Mouse (Mus musculus): Measurements from ENCODE around the gene Taco1.
"Not testable (repeated sequence)": the region's sequence is repeated elsewhere in the genome, so short reads cannot be mapped to it uniquely, and the experiment has no call there.

The Taco1 gene

DNA sequence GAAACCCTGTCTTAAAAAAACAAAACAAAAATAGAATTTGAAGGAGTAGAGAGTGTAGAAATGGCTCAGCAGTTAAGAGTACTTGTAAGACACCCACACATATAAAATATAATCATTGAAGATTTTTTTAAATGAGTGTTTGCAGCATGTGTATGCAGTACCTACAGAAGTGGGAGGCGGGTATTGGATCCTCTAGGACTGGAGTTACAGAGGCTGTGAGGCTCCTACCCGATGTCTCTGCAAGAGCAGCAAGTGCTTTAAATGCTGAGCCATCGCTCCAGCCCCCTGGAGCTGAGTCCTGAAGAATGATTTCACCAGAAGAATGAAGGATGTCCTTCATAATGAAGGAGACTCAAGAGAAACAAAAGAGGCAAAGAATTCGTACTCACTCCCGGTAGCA is 2.1 kb upstream of the Taco1 start:
- in situ Hi-C loops (cut with MboI, MseI) = no loop called here

DNA sequence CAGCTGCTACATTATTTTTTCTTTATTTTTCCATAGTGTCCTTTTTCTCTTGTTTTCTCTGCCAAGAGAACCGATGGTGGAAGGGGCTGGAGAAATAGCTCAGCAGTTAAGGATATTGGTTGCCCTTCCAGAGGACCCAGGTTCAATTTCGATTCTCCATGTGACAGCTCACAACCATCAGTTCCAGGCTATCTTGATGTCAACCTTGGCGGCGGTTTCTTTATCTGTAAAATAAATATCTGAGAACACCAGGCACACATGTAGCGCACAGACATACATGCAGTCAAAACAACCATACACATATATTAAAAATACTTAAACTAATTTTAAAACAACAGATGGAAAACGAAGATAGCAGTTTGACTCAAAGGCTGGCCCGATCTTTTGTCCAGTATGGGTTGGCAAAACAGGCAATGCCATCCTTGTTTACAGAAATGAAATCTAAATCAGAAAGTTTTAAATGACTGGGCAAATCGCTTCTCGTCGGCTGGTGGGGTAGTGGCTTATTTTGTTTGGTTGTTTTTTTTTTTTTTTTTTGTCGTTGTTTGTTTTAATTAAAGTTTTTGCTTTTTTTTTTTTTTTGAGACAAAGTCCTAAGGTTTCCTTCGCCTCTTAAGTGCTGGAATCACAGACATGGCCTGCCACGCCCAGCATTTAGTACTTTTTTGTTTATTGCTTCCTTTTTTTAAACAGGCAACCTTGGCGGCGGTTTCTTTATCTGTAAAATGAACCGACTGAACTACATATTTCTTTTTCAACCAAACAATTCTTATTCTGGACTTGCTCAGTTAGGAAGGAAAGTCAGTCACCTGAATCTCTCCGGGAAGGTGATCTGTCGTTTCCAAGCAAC is 563 bp upstream of the Taco1 start:
- in situ Hi-C loops (cut with MboI, MseI) = no loop called here

DNA sequence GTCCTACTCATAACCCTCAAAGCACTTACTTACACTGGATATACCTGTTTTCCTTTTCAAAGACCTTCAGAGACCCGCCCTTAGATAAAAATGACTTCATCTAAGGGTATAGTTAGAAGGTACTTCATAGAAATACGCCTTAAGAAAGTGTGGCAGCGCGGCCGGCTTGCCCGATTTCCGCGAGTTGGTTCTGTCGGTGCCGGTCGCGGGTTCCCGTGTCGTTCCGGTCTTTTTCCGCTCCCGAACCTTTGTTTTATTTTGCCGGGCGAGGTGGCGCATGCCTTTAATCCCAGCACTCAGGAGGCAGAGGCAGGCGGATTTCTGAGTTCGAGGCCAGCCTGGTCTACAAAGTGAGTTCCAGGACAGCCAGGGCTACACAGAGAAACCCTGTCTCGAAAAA is 755 bp downstream of the Taco1 start:
- in situ Hi-C loops (cut with MboI, MseI) = not testable (repeated sequence)

DNA sequence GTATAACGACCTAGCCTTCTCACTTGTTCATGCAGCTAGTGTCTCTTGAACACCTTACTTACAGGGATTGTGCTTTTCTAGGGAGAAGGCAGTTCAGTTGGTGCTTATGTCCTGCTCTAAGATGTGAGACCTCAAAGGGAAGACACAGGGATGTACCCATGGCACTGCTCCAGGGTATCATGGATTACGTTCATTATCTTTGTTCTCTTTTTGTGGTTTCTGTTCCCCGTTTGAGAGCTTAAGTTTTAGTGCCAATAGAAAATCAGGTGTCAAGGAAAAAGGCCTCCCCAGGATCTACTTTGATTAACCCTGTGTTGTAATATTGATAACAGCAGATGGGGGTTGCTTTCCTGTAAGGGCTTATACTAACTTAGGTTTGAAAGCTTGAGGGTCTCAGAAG is 7.9 kb downstream of the Taco1 start:
- in situ Hi-C loops (cut with MboI, MseI) = no loop called here

DNA sequence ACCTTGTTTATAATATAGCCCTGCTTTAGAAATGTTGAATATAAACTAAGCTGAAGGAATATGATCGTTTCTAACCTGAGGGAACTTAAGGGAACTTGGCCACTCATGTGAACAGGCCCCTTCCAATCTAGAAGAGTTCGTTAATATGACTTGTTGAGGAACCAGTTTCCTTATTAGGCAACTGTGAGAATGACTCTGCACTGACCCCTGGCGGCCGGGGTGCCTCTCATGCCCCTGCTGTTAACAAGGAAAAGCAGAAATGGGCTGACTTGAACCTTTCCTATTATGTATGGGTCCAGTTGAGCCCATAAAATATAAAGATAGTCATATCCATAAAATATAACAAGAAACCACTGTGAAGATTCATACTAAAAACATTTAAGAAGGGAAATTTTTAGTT is 10.5 kb downstream of the Taco1 start:
- in situ Hi-C loops (cut with MboI, MseI) = no loop called here

DNA sequence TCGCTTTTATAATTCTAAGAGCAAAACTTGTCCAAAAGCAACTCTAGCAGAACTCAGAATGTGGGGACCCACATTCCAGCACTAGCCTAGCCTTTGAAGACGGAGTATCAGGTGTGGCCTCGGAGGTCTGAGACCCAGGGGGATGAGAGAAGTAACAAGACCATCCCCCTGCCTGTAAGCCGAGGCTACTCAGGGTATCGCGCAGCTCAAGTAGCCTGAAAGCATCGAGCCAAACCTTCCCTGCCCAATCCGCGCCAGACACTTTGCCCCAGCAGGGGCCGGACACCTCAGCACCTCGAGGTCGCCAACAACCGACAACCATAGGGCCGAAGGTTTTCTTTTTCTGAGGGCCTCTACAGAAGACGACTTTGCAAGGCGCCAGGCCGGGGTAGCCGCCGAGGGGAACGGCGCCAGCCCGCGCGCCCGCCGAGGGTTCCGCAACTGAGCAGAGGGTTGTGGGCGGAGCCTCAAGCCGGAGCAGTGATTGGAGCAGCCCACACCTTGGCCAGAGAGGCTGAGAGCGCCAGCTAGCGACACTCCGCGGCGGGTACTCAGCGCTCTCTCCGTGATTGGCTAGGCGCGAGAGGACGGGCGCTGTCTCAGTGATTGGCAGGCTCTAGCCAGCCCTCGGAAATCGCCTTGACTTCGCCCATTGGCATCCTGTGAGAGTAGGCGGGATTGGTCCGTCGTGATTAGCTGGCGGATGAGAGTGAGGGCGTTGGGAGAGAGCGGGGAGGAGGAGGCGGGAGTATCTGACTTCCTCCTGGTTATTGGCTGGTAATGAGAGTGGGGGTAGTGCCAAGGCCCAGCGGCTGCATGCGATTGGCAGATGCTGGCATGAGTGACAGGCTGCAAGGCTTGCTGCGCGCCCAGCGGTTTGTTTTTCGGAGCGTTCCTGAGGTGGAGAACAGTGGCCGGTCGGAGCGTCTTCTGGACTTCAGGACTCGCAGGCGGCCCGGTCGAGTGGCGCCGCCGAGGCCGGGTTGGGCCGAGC is 18.1 kb downstream of the Taco1 start, which contains the start of gene Map3k3:
TSS of gene Map3k3 (plus strand) at position 906 of the 994 bp plus-strand sequence.
- in situ Hi-C loops (cut with MboI, MseI) = no loop called here

DNA sequence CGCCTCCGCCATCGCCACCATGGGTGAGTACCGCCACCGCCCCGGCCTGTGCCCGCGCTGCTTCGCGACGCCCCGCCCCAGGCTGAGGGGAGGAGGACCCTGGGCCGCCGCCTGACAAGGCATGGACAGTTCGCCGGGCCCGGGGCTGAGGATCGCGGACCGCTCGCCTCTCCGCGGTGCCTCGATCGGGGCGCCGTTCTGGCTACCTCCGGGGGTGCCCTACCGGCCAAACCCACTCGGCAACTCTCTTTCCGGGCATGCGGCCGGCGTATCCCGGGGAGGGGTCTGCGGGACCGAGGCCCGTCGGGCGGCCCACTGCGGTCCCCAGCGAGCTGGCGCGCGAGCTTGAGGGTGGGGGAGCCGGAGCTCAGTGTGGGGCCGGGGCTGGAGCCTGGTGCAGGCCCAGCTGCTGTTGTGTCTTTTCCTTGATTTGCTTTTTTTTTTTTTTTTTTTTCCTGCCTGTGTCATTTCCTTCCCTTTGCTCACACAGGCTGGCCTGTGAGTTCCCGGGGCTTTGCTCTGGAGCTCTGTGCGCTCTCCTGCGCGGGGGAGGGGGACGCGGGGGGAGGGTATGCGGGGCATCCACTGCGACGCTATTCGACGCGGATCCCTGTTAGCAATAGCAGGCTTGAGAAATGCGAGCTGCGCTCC is 19.2 kb downstream of the Taco1 start:
- in situ Hi-C loops (cut with MboI, MseI) = no loop called here

DNA sequence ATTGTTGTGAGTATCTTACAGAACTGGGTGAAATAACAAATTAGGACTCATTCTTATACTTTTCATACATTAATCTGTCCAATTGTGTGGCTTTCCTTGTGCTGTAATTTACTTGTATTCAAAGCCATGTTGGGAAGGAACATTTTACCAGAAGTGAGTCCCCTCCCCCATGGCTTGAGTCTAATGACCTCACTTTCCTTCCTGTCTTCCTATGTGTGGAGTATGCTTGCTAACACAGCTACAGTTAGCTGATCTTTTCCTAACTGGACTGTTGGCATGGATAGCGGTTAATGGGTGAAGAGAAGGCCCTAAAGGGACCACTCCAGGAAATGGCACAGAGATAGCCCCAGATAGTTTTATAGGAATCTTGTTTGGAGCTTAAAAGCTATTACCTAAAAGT is 32.4 kb downstream of the Taco1 start:
- in situ Hi-C loops (cut with MboI, MseI) = no loop called here

DNA sequence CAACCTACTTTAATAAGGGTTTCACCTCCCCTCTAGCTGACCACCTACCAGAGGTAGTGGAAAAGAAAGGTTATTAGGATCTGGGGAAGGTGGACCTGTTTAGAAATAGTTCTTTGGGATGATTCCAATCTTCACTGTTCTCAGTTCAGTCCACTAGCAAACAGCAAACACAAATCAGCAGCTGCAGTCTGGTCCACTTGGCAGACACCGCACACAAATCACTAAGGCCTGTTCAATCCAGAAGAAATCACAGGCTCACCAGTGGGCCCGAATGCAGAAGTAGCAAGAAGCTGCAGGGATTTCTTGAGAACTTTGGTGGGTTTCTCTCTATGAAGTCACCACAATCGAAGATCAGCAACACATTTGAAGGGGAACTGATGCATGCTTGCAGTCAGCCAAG is 37.0 kb downstream of the Taco1 start:
- in situ Hi-C loops (cut with MboI, MseI) = no loop called here

DNA sequence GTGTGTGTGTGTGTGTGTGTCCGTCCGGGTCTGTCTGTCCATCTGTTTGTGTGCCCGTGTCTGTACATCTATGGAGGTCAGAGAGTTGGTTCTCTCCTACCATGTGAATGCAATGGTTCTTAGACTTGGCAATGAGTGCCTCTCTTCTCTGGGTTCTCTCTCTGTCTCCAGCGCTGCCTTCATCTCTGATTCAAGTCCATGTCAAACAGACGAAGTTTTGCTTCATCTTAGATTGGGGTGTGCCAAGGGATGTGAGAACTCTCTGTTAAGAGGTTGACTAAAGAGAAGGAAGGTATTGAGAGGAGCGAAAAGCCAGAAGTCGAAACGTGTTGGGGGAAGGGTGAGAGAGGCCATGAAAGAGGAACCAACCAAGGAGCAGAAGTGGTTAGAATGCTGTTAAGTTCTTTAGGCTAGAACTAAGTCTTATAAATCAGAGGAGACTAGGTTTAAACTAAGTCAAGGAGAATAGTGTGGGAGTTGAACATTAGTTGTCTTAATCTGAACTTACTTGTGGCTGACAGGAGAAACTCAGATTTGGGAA is 40.3 kb downstream of the Taco1 start:
- in situ Hi-C loops (cut with MboI, MseI) = no loop called here

DNA sequence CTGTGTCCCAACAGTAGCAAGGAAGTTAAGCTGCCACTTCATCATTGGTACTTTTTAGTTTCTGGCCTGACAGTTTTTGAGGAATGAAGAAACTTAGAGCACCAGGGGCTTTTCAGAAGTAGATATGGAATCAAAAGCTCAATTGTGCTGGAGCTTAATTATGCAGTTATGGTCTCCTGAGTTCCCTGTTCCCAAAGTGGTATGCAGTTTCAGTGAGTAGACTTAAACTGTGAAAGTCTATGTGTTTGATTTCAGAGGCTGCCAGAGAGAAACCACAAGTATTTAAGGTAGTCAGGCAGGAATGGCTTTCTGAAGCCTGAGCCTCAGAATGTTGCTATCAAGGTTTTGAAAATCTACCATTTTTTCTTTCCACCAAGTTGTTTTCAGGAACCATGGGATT is 45.8 kb downstream of the Taco1 start:
- in situ Hi-C loops (cut with MboI, MseI) = no loop called here

DNA sequence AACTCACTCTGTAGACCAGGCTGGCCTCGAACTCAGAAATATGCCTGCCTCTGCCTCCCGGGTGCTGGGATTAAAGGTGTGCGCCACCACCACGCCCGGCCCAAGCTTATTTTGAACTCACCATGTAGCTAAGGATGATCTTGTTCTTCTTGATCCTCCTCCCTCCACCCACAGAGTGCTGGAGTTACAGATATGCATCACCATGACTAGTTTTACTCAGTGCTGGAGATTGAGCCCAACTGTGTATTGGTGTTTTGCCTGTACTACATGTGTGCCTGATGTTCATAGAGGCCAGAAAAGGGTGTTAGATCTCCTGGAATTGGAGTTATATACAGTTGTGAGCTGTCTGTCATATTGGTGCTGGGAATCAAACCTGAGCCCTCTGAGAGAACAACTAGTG is 56.4 kb downstream of the Taco1 start:
- in situ Hi-C loops (cut with MboI, MseI) = no loop called here

DNA sequence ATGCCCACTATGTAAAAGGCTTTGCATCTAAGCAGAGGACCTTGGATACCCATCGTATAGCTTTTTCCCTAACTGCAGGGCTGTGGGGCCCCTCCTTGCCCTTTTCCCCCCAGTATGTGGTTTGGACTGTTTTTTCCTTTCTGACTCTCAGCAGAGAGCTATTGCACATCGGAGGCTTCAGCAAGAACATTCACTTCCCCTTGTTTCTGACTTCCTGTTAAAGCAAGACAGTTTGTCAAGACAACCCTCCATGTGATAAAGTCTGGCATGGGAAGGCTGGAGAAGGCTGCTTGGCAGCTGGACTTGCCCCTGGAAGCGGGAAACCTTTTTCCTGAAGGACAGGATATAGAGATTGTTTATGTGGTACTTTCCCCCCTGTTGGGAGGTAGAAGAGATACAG is 56.9 kb downstream of the Taco1 start:
- in situ Hi-C loops (cut with MboI, MseI) = no loop called here

Data from T-helper 2 cell (primary cell).